Mouse (Mus musculus): ENCODE data around the gene Gucy2f.
"Not testable (repeated sequence)": the region's sequence is repeated elsewhere in the genome, so short reads cannot be mapped to it uniquely, and the experiment has no call there.

The Gucy2f gene

DNA sequence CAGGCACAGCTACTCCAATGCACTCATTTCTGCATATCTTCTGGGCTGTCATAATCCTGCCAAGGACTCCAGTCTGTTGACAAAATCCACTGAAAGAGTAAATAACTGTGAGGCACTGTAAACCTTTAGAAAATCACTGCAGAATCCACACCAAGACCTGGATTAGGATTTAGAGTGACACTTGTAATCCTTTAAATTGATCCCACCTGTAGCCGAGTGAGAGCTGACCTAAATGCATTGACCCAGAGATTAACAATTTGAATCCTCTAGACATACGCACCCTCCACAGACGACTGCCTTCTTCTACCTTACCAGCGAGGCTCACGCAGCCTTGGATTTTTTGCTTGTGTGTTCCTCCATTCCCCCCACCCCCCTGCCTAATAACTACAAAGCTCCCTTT is at the start of gene Gucy2f:
Gucy2f (minus strand) TSS at position 101 of the 400 bp plus-strand sequence.
- DNase-seq (ENCODE audit: low spot score in 2 of 2): no peak

DNA sequence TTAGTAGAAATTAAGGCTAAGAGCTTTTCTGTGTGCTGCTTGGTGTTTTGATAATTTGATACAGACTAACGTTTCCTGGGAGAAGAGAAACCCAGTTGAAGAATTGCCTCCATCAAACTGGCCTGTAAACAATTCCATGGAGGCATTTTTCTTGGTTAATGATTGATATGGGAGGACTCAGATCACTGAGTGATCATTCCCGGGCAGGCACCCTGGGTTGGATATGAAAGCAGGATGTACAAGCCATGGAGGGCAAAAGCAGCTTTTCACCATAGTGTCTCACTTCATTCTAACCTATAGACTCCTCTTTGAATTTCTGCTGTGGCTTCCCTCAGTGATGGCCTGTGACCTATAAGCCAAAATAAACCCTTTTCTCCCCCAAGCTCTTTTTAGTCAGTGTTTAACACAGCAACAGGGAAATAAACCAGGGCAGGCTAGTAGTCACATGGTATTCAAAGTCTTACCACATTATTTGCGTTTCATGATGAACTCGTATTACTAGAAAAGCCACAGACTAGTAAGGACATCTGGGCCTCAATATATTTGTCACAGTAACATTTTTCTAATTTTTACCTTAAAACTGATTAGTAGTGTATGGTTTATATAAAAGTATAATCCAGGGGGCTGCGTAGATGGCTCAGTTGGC is 49.1 kb upstream of the Gucy2f start:
- DNase-seq (ENCODE audit: low spot score in 2 of 2): no peak

DNA sequence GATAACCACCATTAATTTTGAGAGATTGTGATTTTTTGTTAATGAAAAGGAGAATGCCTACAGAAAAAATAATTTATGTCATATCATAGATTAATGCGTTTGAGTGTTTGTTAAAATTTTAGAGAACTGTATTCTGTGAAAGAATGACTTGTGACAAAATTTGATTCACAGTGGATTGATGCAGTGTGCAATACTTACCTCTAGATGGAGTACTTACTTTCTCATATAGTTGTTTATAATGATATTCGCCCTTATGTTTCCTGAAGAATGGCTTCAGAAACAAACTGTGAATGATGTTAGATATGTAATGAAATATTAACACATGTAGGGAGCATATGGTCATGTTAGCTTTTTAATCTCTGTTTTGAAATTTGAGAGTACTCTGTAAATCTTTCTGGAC is 40.4 kb upstream of the Gucy2f start:
- DNase-seq (ENCODE audit: low spot score in 2 of 2): no peak

DNA sequence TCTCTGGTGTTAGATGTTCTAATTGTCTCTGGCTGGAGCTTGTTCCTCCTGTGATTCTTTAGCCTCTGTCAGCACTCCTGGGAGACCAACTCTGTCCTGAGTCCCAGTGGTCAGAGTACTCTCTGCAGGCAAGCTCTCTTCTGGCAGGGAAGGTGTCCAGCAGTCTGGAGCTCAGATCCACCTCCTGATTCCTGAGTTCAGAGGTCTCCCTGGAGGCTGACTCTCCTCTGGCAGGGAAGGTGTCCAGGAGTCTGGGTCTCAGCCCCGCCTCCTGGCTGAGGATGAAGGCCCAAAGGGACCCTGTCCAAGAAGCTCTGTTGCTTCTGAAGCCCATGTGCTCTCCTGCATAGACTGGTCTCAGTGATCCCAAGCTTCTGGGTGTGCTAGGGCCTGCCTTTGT is 39.4 kb upstream of the Gucy2f start:
- not testable (repeated sequence) for DNase-seq (ENCODE audit: low spot score in 2 of 2)

DNA sequence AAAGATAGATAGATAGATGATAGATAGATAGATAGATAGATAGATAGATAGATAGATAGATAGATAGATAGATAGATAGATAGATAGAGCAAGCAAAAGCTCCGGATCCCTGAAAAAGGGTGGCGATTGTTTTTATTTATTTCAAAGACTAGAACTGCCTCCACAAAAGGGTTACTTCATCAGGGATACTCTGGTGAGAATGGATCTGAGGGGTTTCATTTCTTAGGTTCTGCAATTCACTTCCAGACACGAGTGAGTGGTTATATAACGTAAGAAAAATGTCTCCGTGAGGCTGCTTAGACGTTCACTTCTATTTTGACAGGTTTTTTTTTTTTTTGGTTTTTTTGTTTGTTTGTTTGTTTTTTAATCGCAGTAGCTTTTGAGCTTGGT is 32.0 kb upstream of the Gucy2f start:
- DNase-seq (ENCODE audit: low spot score in 2 of 2): no peak

DNA sequence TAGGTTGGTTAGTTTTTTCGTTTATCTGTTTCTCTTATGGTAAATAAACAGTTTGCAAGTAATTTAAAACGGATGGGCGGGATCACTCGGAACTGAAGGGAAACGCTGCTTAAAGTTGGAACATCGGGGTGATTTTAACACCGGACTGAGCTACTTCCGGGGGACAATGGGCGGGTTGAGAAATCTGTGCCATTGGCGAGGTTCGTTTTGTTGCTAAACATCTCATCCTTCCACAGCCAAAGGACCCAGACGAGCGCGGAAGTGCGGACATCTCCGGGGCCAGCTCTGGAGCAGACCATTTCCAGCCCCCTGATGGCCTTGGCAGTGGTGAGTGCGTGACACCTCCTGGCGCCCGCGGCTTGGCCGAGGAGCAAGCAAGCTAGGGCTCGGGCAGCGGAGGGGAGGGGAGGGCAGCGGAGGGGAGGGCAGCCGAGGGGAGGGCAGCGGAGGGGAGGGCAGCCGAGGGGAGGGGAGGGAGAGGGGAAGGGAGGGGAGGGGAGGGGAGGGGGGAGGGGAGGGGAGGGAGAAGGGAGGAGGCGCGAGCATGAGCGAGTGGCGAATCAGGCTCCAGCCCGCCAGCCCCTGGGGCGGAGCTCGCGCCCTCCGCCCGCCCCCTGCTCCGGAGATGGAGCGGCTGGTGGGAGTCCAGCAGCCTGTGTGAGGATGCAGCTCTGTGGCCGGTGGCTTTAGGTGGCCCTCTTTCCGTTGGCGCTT is 31.5 kb upstream of the Gucy2f start:
- DNase-seq (ENCODE audit: low spot score in 2 of 2): peak; percentile 43 to 56

DNA sequence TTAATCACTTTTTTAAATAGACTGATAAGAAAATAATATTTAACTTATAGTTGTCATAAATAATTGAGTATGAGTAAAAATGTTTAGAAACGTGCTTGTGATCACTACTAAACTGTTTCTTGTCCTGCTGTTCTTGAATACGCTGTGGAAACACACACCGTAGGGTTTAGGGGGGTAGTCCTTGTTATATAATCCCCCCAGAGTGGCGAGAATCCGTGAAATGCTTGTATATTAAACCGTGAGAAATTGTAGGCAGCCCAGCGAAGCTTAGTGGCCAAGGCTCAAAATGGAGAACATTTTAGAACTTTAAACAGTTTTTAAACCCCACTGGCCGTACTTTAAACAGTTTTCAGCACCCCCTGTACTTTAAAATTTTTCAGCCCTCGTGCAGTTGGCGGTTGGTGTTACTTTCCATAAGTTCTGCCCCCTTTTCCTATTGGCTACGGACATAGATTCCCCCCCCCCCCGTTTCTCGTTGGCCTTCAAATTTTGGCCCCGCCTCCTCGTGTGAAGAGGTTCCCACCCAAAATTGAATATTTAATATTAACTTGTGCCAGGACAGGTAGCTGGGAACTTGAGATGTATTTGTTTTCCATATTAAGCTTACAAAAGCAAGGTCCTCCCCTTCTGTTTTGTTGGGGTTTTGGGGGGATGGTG is 30.8 kb upstream of the Gucy2f start:
- peak in 1 of 2 experiments; percentile 2 for DNase-seq (ENCODE audit: low spot score in 2 of 2)

DNA sequence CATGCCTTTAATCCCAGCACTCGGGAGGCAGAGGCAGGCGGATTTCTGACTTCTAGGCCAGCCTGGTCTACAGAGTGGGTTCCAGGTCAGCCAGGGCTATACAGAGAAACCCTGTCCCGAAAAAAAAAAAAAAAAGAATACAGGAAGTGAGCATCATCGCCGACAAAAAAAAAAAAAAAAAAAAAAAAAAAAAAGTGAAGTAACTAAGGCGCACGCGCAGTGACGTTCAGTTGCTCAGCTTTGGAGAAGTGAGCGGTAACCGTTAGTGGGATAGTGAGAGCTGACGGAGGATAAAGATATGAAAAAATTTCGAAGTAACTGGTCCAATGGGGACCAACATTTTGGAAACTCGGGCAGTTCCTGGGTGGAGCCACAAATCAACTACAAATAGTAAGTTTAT is 29.8 kb upstream of the Gucy2f start, which contains the start of gene Nxt2:
Nxt2 (plus strand) TSS at position 229 of the 400 bp plus-strand sequence.
- DNase-seq (ENCODE audit: low spot score in 2 of 2): no peak

DNA sequence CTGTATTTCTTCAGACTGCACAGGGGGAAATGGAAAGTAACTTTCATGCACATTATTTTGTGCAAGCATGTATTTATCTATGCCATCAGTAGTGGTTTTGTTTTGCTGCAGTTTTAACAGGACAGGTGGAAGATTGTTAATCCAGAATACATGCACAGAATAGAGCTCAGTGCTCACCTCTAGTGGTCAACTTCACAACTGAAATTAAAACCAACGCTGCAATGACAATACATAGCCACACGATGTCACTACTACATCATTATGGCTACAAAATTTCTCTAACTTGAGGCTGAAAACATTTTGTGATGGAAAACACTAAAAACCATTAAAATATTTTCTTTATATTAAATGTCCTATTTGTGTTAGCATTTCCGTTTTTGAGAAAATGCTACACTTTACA is 3.6 kb upstream of the Gucy2f start:
- peak in 1 of 2 experiments; percentile 1 for DNase-seq (ENCODE audit: low spot score in 2 of 2)

DNA sequence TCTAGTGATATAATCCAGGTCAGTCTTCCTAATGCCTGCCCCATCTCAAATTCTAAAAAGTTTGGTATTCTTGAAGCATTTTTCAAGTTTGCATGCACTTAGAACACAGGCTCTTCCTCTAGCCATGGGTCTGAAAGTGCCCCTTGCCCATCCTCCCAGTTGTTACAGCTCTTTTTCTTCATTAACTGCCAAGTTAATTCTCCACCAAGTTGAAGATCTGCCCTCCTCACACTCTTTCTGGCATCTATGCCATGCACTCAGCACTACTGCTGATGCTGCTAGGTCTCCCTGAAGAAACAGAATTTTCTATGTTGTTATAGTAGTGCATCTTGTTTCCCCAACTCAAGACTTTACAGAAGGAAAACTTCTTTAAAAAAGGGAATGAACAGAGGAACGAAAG is 1.2 kb downstream of the Gucy2f start:
- no peak for DNase-seq (ENCODE audit: low spot score in 2 of 2)

DNA sequence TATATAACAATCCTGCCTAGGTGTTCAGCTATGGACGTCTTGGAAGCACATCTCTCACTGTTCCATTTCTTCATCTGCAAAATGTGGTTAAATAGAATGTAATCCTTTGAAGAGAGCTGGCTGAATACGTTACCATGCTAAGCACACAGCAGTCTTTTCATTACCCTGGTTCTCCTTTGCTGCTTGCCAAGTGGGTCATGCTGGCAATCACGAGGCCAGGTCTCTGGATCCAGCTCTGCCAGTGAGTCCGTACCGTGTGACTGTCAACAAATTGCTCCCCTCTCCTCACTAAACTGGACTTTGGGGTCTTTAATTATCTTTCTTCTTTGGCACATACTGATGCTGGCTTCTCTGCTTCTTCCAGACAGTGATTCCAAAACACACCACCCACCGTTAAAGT is 2.3 kb downstream of the Gucy2f start:
- DNase-seq (ENCODE audit: low spot score in 2 of 2): no peak

DNA sequence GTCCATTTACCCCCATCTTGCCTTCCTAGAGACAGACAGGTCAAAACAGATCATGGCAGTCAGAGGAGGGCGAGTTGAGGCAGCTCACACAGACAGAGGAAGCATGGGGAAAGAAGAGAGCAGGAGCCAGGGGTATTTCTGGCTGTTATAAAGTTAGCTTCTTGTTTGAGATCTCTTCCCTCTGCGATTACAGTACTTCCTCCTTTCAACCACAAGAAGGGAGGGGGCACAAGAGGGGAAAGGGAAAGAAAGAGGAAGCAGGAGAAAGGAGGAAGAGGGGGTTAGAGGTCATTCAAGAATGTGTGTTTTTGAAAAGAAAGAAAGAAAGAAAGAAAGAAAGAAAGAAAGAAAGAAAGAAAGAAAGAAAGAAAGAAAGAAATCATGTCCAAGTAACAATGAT is 6.4 kb downstream of the Gucy2f start:
- DNase-seq (ENCODE audit: low spot score in 2 of 2): no peak

DNA sequence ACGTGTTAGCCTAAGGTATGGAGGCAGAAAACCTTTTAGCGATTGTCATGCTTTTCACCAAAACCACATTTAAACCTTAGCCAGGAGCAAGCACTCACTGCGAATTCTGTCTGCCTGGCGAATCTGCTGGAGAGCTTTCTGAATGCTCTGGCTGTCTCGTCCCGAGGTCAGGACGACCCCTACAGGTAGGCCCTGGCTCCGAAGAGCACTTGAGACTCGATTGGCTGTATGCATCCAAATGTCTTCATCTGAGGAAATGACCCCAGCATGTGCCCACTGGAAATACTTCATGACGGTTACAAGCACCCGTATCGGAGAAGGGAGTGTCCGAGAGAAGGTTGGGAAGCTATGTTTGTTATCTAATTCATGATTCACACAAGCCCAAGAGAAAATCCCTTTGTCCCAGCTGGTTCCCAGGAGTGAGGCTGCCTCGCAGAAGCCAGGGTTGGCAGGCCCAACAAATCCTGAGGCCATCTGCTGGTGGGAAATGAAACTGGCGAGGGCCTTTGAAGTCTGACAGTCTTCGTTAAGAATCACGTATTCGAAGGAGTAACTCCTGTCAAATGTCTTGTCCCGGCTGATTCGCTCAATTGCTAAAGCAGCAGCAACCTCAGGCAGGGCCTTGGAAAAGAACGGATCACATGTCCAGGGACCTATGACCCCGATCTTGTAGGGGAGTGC is 7.6 kb downstream of the Gucy2f start:
- DNase-seq (ENCODE audit: low spot score in 2 of 2): peak in 1 of 2 experiments; percentile 1

DNA sequence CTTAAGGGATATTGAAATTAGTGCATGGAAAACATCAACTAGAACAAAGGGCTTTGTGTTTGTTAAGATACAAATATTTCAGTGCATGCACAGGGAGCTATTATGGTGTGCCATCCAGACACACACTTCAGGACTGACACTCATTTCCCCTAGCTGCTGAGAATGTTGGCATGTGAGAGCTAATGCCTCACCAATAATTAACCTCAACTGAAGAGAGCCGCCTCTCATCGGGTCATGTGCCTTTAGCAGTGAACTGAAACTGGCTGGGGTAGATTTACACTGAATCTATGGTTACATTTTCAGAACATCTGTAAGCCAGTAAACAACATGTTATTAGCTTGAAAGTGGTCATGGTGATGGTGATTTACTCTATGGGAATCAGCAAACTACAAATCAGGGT is 14.7 kb downstream of the Gucy2f start:
- DNase-seq (ENCODE audit: low spot score in 2 of 2): no peak

DNA sequence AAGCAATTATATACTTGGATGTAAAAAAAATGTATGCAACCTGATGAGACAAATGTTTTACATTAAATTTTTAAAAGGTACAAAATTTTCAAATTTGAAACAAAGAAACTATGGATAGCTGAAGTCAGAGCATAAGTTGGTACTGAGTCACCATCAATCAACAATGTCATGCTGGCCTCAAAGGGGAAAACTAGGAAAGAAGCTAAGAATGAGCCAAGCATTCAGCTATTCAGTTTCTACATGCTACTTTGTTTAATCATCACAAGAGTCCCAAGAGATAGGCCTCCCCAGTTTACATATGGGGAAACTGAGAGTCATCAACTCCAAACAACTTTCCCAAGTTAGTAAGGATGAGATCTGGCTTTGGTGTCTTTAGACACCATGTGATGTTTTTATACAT is 19.8 kb downstream of the Gucy2f start:
- no peak for DNase-seq (ENCODE audit: low spot score in 2 of 2)

DNA sequence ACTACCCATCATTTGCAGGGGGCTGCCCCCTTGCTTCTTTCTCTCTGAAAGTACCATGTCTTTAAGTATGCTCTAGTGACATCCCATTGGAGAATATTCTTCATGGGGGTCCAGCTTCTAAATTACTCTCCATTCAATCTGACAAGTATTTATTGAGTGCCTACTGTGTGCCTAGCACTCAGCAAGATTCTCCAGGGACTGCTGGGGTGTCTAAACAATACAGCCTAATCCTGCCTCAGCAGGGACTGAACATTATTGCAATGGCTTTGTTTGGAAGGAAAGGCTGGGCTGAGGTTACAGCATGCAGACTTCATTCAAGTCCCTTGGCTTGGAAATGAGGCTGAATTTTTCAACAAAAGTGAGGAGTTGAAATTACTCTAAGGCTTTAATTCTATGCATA is 81.0 kb downstream of the Gucy2f start:
- no peak for DNase-seq (ENCODE audit: low spot score in 2 of 2)

DNA sequence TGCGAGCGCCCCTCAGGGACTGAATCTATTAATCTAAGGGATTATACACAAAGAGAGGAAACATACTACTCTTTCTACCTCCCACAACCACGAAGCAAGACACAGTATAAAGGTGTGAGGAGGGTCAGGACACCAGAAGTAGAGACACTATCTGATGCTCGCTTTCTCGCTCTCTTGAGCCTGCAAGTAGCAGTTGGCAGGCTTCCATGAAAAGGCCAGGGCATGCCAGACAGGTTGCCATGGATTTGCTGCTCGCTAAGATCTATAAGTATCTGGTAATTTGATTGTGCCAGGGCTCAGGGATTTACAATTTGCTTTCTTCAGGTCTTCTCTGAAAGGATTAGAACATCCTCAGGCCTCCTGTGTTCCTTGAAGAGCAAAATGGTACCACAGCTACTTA is 85.5 kb downstream of the Gucy2f start:
- DNase-seq (ENCODE audit: low spot score in 2 of 2): no peak

DNA sequence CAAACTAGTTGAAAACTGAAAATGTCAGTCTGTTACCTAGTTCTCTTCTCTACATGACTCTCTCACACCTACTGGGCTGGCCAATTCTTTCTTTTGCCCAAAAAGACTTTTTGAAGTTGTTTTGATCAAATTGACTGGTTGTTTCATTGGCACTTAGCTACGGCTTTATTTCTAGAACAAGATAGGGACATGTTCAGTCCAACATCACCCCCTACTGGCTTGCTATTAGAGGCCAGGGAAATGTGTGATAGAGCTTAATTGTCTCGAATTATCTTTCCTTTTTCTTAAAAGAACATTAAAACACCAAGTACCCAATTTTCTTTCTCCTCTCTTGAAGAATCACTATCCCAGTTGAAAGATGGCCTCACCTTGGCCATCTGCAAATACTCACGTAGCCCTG is 99.8 kb downstream of the Gucy2f start:
- DNase-seq (ENCODE audit: low spot score in 2 of 2): no peak

DNA sequence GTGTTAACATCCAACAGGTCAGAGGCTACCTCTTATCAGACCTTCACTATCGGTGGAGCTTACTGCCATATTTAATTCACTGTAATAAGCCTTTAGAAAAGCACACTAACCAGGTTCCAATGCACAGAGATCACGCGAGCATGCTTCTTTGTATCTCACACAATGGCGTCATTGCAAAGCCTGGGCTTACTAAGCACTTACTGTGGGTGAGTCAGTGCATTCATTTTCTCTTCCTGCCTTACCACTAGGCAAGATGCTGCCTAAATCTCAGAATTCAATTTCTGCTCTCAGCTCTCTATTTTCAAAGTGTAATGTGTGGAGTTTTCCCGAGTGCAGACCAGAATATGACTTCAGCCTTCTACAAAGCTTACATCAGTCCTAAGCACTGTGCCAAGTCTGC is 101.2 kb downstream of the Gucy2f start:
- no peak for DNase-seq (ENCODE audit: low spot score in 2 of 2)

DNA sequence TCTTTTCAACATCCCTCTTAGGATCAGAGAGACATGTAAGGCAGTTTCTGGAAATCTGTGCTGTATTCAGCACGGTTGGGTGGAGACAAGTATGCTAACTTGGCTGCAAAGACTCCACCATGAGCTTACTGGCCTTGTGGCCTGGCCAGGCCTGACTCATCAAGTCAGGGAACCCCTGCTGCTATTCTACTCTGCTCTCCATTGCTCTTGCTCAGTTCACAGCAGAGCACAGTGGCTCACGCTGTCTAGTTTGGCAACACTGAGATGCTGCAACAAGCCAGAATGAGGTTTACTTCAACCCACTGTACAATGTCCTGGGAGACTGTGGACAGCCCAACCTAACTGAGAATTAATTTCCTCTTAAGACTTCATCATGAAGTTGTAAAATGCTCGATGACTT is 134.1 kb downstream of the Gucy2f start:
- no peak for DNase-seq (ENCODE audit: low spot score in 2 of 2)

All from urinary bladder, adult 18-20 months (tissue).